Mouse (Mus musculus) midbrain, embryonic 12.5 days (tissue): ENCODE data around the gene Pla2g4a. TPM values are rescaled to one million over a fixed set of nuclear protein-coding genes. Genes with fewer than 3 reads are reported as not detected.
"Not testable (repeated sequence)": the region's sequence is repeated elsewhere in the genome, so short reads cannot be mapped to it uniquely, and the experiment has no call there.

Source experiments
- ATAC-seq: fragments of 200-750 bp; cut with Nextera tagmentation; 2 replicates; pipeline ENCODE4 v1.8.0; 2017; ENCODE audit warnings: low read depth, moderate TSS enrichment, moderate library complexity; ENCODE audit not compliant: low FRiP score
- H3K27ac ChIP-seq: fragments of 300-500 bp; sonication (generic); replicated peaks from 2 replicates; pipeline ENCODE4 v1.5.1; 2016; ENCODE audit warnings: mild to moderate bottlenecking
- H3K27me3 ChIP-seq: fragments of 300-500 bp; sonication (generic); 2 replicates; pipeline ENCODE4 v1.6.1; 2016; ENCODE audit warnings: mild to moderate bottlenecking
- H3K36me3 ChIP-seq: fragments of 300-500 bp; sonication (generic); 2 replicates; pipeline ENCODE4 v1.6.1; 2016
- H3K4me1 ChIP-seq: fragments of 300-500 bp; sonication (generic); 2 replicates; pipeline ENCODE4 v1.6.1; 2016
- H3K4me2 ChIP-seq: fragments of 300-500 bp; sonication (generic); replicated peaks from 2 replicates; pipeline ENCODE4 v1.6.1; 2016; ENCODE audit warnings: mild to moderate bottlenecking, moderate library complexity
- H3K4me3 ChIP-seq: fragments of 300-500 bp; sonication (generic); 2 replicates; pipeline ENCODE4 v1.5.1; 2016; ENCODE audit warnings: mild to moderate bottlenecking
- H3K9ac ChIP-seq: fragments of 300-500 bp; sonication (generic); replicated peaks from 2 replicates; pipeline ENCODE4 v1.6.1; 2016; ENCODE audit warnings: mild to moderate bottlenecking, moderate library complexity
- H3K9me3 ChIP-seq: fragments of 300-500 bp; sonication (generic); 2 replicates; pipeline ENCODE4 v1.6.1; 2016; ENCODE audit warnings: mild to moderate bottlenecking
- WGBS: fragments of 180-500 bp; shearing (Covaris S2); methylation state at CpG from one replicate; pipeline ENCODE4 v1.1.7; 2016; 5-methylcytosine and 5-hydroxymethylcytosine counted together
- polyA plus RNA-seq: library from polyadenylated mRNA; unstranded; fragments of >200 nt; fragmentation: Nextera tagmentation; extraction: Ambion mirVana; gene quantifications from 2 replicates; pipeline ENCODE4 v1.2.1, GENCODE M21; 2016

Pla2g4a gene
- polyA plus RNA-seq, 1 experiment from 2014 or later, result 3.8 TPM

GRCm38 (mm10) chr1:149950656-149951055 lies 10.4 kb downstream of the Pla2g4a start:
- Histone ChIP-seq H3K9ac (no peak overlapping the region), H3K4me2 (no peak overlapping the region), H3K4me1 (no peaks in the 10 kb centered on the region), H3K27me3 (no peaks in the 10 kb centered on the region), H3K36me3 (no peaks in the 10 kb centered on the region), H3K27ac (no peak overlapping the region), H3K9me3 (no peaks in the 10 kb centered on the region), H3K4me3 (no peak overlapping the region)
- no peak for ATAC-seq
- 83% methylated on average over 3 of the region's 3 CpGs for WGBS

- Histone ChIP-seq H3K4me2 (no peak overlapping the region), H3K9me3 (no peaks in the 10 kb centered on the region), H3K4me3 (no peak overlapping the region), H3K36me3 (no peaks in the 10 kb centered on the region), H3K27me3 (no peaks in the 10 kb centered on the region), H3K9ac (no peak overlapping the region), H3K27ac (no peak overlapping the region), H3K4me1 (no peaks in the 10 kb centered on the region)
- 90% methylated on average over 1 of the region's 1 CpGs for WGBS
- ATAC-seq, result no peak
These were observed 10.8 kb downstream of the Pla2g4a start for GRCm38 (mm10) chr1:149950254-149950653.

DNA sequence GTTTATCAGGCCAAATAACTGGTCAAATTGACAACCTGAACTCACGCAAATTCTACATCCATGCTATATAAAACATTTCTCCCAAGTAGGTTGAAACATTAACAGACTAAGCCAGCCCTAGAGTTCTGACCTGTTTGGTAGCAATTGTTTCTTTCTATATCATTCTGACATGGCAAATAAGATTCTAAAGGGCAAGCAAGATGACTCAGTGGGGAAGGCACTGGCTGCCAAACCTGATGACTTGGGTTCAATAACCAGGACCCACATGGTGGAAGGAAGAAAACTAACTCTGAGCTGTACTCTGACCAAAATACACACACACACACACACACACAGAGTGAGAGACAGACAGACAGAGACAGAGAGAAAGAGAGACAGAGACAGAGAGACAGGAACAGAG lies 11.8 kb downstream of the Pla2g4a start:
- H3K36me3 ChIP-seq, result no peaks in the 10 kb centered on the region
- ATAC-seq, result no peak
- H3K9me3 ChIP-seq, result no peaks in the 10 kb centered on the region
- no peaks in the 10 kb centered on the region for H3K4me1 ChIP-seq
- no peak overlapping the region for H3K9ac ChIP-seq
- H3K4me3 ChIP-seq, result no peak overlapping the region
- no peak overlapping the region for H3K4me2 ChIP-seq
- 87% methylated on average over 1 of the region's 1 CpGs for WGBS
- H3K27ac ChIP-seq, result no peak overlapping the region
- no peaks in the 10 kb centered on the region for H3K27me3 ChIP-seq

DNA sequence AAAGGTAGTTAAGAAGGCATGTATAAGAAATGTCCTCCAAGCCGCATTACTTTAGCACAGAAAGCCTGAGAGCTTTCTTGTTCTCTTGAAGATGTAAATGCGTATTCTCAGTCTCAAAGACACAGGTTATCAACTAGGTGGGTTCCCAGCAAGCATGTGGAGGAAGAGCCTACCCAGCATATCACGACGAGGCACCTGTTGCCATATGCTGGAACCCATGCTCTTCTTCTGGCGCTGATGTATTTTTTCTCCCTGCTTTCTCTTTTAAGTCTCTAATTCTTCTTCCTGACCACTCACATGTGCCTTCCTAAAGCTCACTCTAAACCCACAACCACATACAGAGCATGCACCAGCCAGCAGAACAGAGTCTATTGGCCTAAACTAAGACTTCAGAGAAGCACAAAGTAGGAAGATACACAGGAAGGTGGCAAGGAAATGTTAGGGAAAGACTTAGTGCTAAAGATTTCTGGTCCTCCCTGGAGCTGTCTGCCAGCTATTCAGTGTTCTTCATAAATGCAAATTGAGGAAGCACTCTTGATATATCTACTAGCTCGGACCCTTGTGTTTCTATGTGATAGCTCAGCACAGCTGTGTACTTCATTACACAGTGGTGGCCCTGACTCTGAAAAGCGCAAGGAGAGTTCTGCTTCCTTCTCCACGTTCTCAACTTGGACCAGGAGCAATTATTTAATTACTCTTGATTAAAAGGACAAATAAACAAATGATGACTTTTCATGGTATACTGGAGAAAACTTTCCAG lies 12.8 kb downstream of the Pla2g4a start:
- Histone ChIP-seq H3K27me3 (no peaks in the 10 kb centered on the region), H3K9ac (no peak overlapping the region), H3K9me3 (no peaks in the 10 kb centered on the region), H3K4me2 (no peak overlapping the region), H3K36me3 (no peaks in the 10 kb centered on the region), H3K4me1 (no peaks in the 10 kb centered on the region), H3K4me3 (no peak overlapping the region), H3K27ac (no peak overlapping the region)
- WGBS, result 89% methylated on average over 8 of the region's 8 CpGs
- no peak for ATAC-seq

DNA sequence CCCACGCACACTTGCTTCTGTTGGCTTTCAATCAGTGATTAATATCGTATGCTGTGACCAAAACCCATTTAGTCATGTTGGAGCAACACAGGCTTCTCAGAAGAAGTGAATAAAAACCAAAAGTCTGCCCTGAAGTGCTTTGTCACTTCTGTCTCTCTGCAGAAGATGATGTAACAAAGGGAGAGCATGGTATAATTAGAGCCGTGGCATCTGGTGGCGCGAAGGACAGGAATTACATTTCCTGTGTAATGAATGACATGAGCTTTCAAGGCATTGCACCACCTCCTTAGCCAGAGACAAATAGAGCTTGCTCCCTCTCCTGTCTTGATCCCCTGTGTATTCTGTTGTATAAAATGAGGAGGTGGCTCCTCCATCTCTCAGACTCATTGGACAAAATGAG lies 14.1 kb downstream of the Pla2g4a start:
- ATAC-seq, result no peak
- H3K4me3 ChIP-seq, result no peak overlapping the region

GRCm38 (mm10) chr1:149946432-149946831 lies 14.7 kb downstream of the Pla2g4a start:
- no peaks in the 10 kb centered on the region for H3K4me1 ChIP-seq
- no peak for ATAC-seq
- H3K9ac ChIP-seq, result no peak overlapping the region
- H3K4me2 ChIP-seq, result no peak overlapping the region
- no peak overlapping the region for H3K4me3 ChIP-seq
- H3K27ac ChIP-seq, result no peak overlapping the region
- 93% methylated on average over 3 of the region's 3 CpGs for WGBS
- H3K27me3 ChIP-seq, result no peaks in the 10 kb centered on the region
- H3K36me3 ChIP-seq, result no peaks in the 10 kb centered on the region
- H3K9me3 ChIP-seq, result no peaks in the 10 kb centered on the region

More for the DNA sequence above, 14.1 kb downstream of the Pla2g4a start:
- no peak overlapping the region for H3K27ac ChIP-seq
- 64% methylated on average over 5 of the region's 5 CpGs for WGBS
- no peak overlapping the region for H3K4me2 ChIP-seq
- no peaks in the 10 kb centered on the region for H3K36me3 ChIP-seq
- H3K27me3 ChIP-seq, result no peaks in the 10 kb centered on the region
- H3K9me3 ChIP-seq, result no peaks in the 10 kb centered on the region
- H3K9ac ChIP-seq, result no peak overlapping the region
- no peaks in the 10 kb centered on the region for H3K4me1 ChIP-seq

- Histone ChIP-seq H3K4me2 (no peak overlapping the region), H3K9me3 (no peaks in the 10 kb centered on the region), H3K36me3 (no peaks in the 10 kb centered on the region), H3K27me3 (no peaks in the 10 kb centered on the region), H3K4me1 (no peaks in the 10 kb centered on the region), H3K4me3 (no peak overlapping the region), H3K27ac (no peak overlapping the region), H3K9ac (no peak overlapping the region)
- no peak for ATAC-seq
- WGBS, result 88% methylated on average over 2 of the region's 2 CpGs
These were observed 17.5 kb downstream of the Pla2g4a start for GRCm38 (mm10) chr1:149943611-149944010.

GRCm38 (mm10) chr1:149940301-149940700 lies 20.8 kb downstream of the Pla2g4a start:
- 95% methylated on average over 1 of the region's 1 CpGs for WGBS
- Histone ChIP-seq H3K4me2 (no peak overlapping the region), H3K36me3 (no peaks in the 10 kb centered on the region), H3K4me3 (no peak overlapping the region), H3K9me3 (no peaks in the 10 kb centered on the region), H3K4me1 (no peaks in the 10 kb centered on the region), H3K27ac (no peak overlapping the region), H3K27me3 (no peaks in the 10 kb centered on the region), H3K9ac (no peak overlapping the region)
- ATAC-seq, result no peak

GRCm38 (mm10) chr1:149939261-149940032 lies 21.6 kb downstream of the Pla2g4a start:
- no peaks in the 10 kb centered on the region for H3K36me3 ChIP-seq
- no peak for ATAC-seq
- no peaks in the 10 kb centered on the region for H3K27me3 ChIP-seq
- no peak overlapping the region for H3K4me2 ChIP-seq
- H3K4me3 ChIP-seq, result no peak overlapping the region
- H3K9me3 ChIP-seq, result no peaks in the 10 kb centered on the region
- WGBS, result 89% methylated on average over 9 of the region's 9 CpGs
- no peaks in the 10 kb centered on the region for H3K4me1 ChIP-seq
- no peak overlapping the region for H3K27ac ChIP-seq
- no peak overlapping the region for H3K9ac ChIP-seq

DNA sequence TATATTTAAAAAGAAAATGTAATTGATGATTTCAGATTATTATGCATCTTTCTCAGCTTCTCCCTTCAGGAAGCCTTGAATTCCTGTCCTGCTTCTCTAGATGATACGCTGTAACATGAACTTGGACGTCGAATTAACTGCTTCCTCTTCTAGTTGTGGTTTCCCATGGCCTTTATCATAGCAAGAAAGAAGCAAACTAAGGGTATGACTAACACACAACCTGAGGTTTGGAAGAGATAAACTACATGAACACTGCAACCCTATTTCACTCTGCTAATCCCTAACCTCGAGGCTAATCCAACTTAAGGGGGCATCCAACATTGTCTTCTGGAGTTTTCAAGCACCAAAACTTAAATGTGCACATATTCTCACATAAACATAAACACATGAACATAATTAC lies 23.3 kb downstream of the Pla2g4a start:
- Histone ChIP-seq H3K4me3 (no peak overlapping the region), H3K9ac (no peak overlapping the region), H3K4me1 (no peaks in the 10 kb centered on the region), H3K9me3 (no peaks in the 10 kb centered on the region), H3K36me3 (no peaks in the 10 kb centered on the region), H3K4me2 (no peak overlapping the region), H3K27ac (no peak overlapping the region), H3K27me3 (no peaks in the 10 kb centered on the region)
- ATAC-seq, result no peak
- 91% methylated on average over 4 of the region's 4 CpGs for WGBS

GRCm38 (mm10) chr1:149929140-149929539 lies 31.9 kb downstream of the Pla2g4a start:
- WGBS, result 73% methylated on average over 5 of the region's 5 CpGs
- Histone ChIP-seq H3K27me3 (no peaks in the 10 kb centered on the region), H3K27ac (no peak overlapping the region), H3K9ac (no peak overlapping the region), H3K4me1 (no peaks in the 10 kb centered on the region), H3K4me3 (no peak overlapping the region), H3K4me2 (no peak overlapping the region), H3K36me3 (no peaks in the 10 kb centered on the region), H3K9me3 (no peaks in the 10 kb centered on the region)
- no peak for ATAC-seq

DNA sequence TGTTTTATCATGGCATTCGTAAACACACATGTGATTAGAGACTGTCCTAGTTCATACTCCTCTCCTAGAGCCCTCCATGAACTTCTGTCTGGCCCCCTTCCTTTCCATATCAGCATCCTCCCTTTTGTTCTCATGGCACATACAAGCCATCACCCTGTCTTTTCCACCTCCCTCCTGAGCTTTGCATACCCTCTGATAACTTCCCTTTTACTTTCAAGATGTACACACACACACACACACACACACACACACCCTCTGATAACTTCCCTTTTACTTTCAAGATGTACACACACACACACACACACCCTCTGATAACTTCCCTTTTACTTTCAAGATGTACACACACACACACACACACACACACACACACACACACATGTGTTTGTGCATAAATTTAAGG lies 37.4 kb downstream of the Pla2g4a start:
- not testable (repeated sequence) for ATAC-seq, H3K36me3 ChIP-seq, H3K4me1 ChIP-seq, H3K9ac ChIP-seq, H3K27ac ChIP-seq, H3K27me3 ChIP-seq, H3K4me2 ChIP-seq, H3K4me3 ChIP-seq, H3K9me3 ChIP-seq
- 100% methylated on average over 1 of the region's 1 CpGs for WGBS
